In genomic region chr3:121900429-121900844, GRCm38 (mm10) we compare ENCODE assay signal across 13 mouse cellular contexts. TPM values are rescaled to one million over a fixed set of nuclear protein-coding genes. Genes with fewer than 3 reads are reported as not detected.
DNase-seq lines count a peak whose midpoint lies in the region; ATAC-seq lines count a peak whose summit lies in the region.
"Had no signal": no experiment of that assay in that cellular context is flagged by ENCODE, and none has a peak within 500 bp of the region (broad histone marks: within the 10 kb centered on the region; RNA-seq: fewer than 3 reads in every experiment).

No protein-coding gene starts in this region.

- intact Hi-C loops in heart, postnatal 10 days (cut with DNase I): no loop called here

- no peak overlapping the region for H3K9ac ChIP-seq in heart, embryonic 15.5 days
- no peak overlapping the region for H3K9ac ChIP-seq in lung, embryonic 16.5 days (ENCODE audit: low read length)
- H3K9ac ChIP-seq: embryonic facial prominence, embryonic 15.5 days had no signal

- no peaks in the 10 kb centered on the region for H3K36me3 ChIP-seq in heart, embryonic 15.5 days
- no peaks in the 10 kb centered on the region for H3K36me3 ChIP-seq in lung, embryonic 16.5 days (ENCODE audit: control insufficient read depth, insufficient read depth, low read length)
- H3K36me3 ChIP-seq: embryonic facial prominence, embryonic 15.5 days had no signal

- H3K9me3 ChIP-seq in heart, embryonic 15.5 days (replicated peaks): no peaks in the 10 kb centered on the region
- no peaks in the 10 kb centered on the region for H3K9me3 ChIP-seq in lung, embryonic 16.5 days (ENCODE audit: control insufficient read depth, low read length)
- H3K9me3 ChIP-seq: embryonic facial prominence, embryonic 15.5 days had no signal

- 0 out of 2 replicates have a peak overlapping the region, but pooled peaks have one; percentile 26 for H3K27ac ChIP-seq in heart, embryonic 15.5 days
- H3K27ac ChIP-seq in lung, embryonic 16.5 days (ENCODE audit: low read length): peak overlapping the region; percentile 37
- H3K27ac ChIP-seq: embryonic facial prominence, embryonic 15.5 days had no signal

- H3K27me3 ChIP-seq in heart, embryonic 15.5 days: no peaks in the 10 kb centered on the region
- H3K27me3 ChIP-seq in lung, embryonic 16.5 days (ENCODE audit: control insufficient read depth, insufficient read depth, low read depth, low read length): no peaks in the 10 kb centered on the region
- H3K27me3 ChIP-seq: embryonic facial prominence, embryonic 15.5 days had no signal

- H3K4me2 ChIP-seq in heart, embryonic 15.5 days: 0 out of 2 replicates have a peak overlapping the region, but pooled peaks have one; percentile 12
- no peak overlapping the region for H3K4me2 ChIP-seq in lung, embryonic 16.5 days (ENCODE audit: low read depth, low read length)
- H3K4me2 ChIP-seq: embryonic facial prominence, embryonic 15.5 days had no signal

- no peak for ATAC-seq in heart, embryonic 15.5 days (replicated peaks; ENCODE audit: insufficient number of reproducible peaks, insufficient read depth, low FRiP score, low read depth)
- ATAC-seq in lung, embryonic 16.5 days (ENCODE audit: low read depth): peak; percentile 51
- ATAC-seq: midbrain, embryonic 16.5 days had no signal

- DNase-seq in heart, postnatal 10 days: no peak
- DNase-seq in lung, adult 18-20 months: no peak
- peak; percentile 65 for DNase-seq in kidney, postnatal 14 days
- DNase-seq in T-cell, adult 2 months (ENCODE audit: low spot score): no peak
- no peak for DNase-seq in layer of hippocampus, postnatal 36 days
- DNase-seq: cerebellum, adult 9-10 months; heart, postnatal 4 days; right cerebral cortex, postnatal 25 days; thymus, postnatal 4 days had no signal

- no peak overlapping the region for H3K4me3 ChIP-seq in heart, embryonic 15.5 days
- no peak overlapping the region for H3K4me3 ChIP-seq in lung, embryonic 16.5 days (ENCODE audit: low read length)
- H3K4me3 ChIP-seq: embryonic facial prominence, embryonic 15.5 days had no signal

- 55% methylated on average over 8 of the region's 8 CpGs for WGBS in heart, embryonic 15.5 days
- WGBS in lung, embryonic 16.5 days: 49% methylated on average over 8 of the region's 8 CpGs

- H3K4me1 ChIP-seq in heart, embryonic 15.5 days (replicated peaks): no peaks in the 10 kb centered on the region; the same call in 1 of the 2 replicates
- peaks cover 33% of the 10 kb centered on the region for H3K4me1 ChIP-seq in lung, embryonic 16.5 days (replicated peaks; ENCODE audit: control insufficient read depth, insufficient read depth, low read length)

RNA-seq across cellular contexts. Expression of gene Arhgap29, which starts 51.9 kb away (rescaled TPM):
- polyA plus RNA-seq in heart, embryonic 15.5 days (2015; fragmentation: Nextera tagmentation; extraction: Ambion mirVana): 45.3 and 48.1 TPM in 2 replicates
- total RNA-seq in heart, postnatal 10 days (2021): 100 to 1,000 TPM in 1 of 2 experiments, 10 to 100 TPM in 1; 93.7 to 109 TPM
- polyA plus RNA-seq in lung, embryonic 16.5 days (2015; fragmentation: Nextera tagmentation; extraction: Ambion mirVana): 64.6 and 65.6 TPM in 2 replicates
- total RNA-seq in layer of hippocampus, postnatal 36 days (2021): 10 to 100 TPM; 15.7 to 17.6 TPM

Comparison
In these comparisons a context has a peak if more than half of its experiments do, and no peak if none do; other contexts are left out.
1. RNA of gene Arhgap29, which starts 51.9 kb away (total RNA-seq): 93.7 to 109 TPM in heart, postnatal 10 days; 15.7 to 17.6 TPM in layer of hippocampus, postnatal 36 days; every median in the first group is over 4 times any median in the second.